Mouse (Mus musculus): ENCODE data around the gene Pms2.

Pms2 gene

DNA sequence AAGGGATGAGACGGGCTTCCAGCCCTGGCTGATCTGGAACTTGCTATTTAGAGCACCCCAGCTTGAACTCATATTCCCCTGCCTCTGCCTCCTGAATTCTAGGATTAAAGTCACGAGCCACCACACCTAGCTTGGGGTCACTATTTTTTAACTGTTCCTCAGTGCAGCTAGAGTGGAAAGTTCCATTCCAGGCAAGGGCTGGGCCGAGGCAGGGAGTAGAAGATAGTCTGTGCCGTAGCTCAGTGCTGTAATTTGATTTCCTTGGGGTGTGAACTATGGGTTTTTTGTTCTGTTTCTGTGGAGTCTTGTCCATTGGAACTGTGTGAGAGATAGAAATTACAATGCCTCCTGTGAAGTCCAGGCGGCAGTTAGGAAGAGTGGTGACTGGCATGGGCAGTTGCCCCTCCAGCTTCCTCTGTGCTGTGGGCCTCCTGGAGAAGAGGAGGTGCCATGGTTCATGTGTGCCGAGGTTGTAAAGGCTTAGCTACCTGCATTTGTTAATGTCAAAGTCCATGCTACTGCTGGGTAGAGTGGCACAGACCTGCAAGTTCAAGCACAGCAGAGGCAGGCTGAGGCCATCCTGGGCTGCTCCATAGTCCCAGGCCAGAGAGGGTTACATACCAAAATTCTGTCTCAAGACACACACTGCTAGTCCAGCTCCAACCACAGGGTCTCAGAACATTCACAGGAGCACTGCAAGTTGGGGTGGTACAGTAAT, 22.3 kb downstream of the Pms2 start:
- intact Hi-C loops (cut with DNase I), result loop anchor here (5.0 kb wide), 1 partner anchor 45 kb away; no protein-coding TSS in a partner anchor

DNA sequence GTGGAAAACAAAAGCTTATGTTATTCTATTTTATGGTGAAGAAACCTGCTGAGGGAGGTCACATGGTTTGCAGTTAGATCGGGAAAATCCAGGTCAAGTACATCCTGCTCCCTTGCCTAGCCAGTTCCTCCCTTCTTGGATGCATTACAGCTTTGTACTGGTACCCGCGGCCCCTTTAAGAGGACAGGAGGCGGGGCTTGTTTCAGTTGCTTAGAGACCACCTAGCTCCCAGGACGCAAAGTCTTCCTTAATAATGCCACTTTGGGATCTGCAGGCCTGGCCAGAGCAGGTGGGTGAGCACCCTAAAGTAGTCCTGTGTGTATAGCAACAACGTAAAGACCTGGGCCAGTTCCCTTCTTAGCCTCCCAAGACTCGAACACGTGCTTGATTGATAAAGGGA, 23.1 kb downstream of the Pms2 start, which contains the start of gene Rsph10b:
Gene Rsph10b (plus strand): TSS at position 205 of the 400 bp plus-strand sequence.
- intact Hi-C loops (cut with DNase I), result loop anchor here (5.0 kb wide), 1 partner anchor 44 kb away; no protein-coding TSS in a partner anchor

DNA sequence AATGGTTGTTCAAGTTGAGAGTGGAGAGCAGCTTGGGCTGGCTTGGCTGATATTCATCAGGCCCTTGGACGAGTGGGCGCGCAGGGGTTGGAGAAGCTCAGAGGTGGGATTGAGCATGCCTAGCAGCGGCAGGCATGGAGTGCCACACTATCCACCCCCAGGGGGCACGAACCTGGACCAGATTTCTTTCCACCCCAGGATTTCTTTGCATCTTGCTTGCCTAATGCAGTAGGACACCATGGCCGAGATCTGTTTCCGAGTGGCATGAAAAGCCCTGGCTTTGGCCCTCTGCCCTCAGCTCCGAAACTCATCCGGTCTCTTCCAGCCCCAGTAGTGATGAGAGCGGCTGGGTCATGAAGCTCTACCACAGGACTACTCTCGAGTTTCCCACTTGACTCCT, 23.6 kb downstream of the Pms2 start:
- intact Hi-C loops (cut with DNase I), result loop anchor here (5.0 kb wide), 1 partner anchor 44 kb away; no protein-coding TSS in a partner anchor

DNA sequence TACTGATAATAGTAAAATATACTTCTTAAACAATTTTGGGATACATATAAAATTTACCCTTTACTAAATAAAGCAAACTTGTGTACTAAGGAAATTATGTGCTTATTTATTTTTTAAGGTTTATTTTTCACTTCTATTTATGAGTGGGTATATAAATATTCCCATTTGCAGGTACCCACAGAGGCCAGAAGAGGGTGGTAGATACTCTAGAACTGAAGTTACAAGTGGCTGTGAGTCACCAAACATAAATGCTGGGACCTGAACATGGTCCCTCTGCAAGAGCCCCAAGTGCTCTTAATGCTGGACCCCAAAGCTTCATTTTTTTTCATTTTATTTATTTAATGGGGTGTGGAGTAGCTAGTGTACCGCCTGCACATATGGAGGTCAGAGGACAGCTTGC, 24.1 kb downstream of the Pms2 start:
- intact Hi-C loops (cut with DNase I), result loop anchor here (5.0 kb wide), 1 partner anchor 43 kb away; no protein-coding TSS in a partner anchor

- intact Hi-C loops (cut with DNase I), result no loop called here
Observed at GRCm38 (mm10) chr5:143936156-143936555, 26.4 kb downstream of the Pms2 start.

GRCm38 (mm10) chr5:143941588-143941987, 31.8 kb downstream of the Pms2 start:
- intact Hi-C loops (cut with DNase I), result no loop called here

DNA sequence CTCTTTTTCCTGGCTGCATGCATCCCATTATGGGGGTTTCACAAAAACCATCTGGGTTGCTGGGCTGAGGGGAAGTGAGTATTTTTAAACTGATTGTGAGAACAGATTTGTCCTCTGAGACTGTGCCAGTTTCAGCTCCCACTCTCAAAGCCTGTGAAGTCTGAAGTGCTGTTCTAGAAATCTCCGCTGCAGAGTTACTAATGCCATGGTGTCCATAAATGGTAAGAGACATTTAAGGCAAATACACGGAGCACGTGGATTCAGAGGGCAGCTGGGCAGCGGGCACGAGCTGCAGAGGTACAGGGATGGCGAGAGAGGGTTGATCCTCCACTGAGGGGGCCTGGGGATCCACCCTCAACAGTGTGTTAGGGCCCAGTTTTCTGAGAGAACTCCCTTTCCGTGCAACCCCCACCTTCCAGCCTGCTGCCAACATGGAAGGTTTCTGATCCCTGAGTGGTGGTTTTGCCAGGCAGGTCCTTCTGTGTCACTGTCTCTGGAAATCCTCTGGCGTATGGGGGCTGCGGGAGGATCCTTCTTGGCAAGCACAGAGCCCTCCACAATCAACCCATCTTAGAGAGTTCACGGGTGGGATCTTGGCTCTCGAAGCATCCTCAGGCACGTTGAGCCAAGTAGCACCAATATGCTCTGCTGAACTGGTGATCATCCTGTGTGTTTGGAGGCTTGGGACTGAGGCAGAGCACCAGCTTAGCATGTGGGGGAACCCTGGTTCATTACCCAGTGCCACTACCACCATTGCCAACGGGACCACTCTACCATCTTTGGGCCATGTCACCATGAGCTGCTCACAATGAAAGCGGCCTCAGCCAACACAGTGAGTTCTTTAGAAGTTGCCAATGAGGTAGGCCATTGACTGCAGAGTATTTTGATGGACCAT, 33.7 kb downstream of the Pms2 start:
- intact Hi-C loops (cut with DNase I), result no loop called here

DNA sequence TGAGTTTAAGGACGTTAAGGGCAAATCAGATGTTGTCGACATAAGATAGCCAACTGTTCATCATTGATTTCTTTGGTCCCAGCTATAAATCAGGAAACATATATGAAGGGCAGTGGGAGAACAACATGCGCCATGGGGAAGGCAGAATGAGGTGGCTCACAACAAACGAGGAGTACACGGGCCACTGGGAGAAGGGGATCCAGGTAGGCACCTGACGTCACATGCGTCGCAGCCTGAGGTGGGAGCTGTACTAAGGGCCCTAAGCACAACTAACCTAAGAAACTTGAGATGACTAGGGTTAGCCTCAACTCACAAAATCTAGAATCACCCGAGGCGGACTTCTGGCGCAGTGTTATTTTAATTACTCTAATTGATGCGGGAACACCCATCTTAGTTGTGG, 38.6 kb downstream of the Pms2 start:
- intact Hi-C loops (cut with DNase I), result no loop called here

DNA sequence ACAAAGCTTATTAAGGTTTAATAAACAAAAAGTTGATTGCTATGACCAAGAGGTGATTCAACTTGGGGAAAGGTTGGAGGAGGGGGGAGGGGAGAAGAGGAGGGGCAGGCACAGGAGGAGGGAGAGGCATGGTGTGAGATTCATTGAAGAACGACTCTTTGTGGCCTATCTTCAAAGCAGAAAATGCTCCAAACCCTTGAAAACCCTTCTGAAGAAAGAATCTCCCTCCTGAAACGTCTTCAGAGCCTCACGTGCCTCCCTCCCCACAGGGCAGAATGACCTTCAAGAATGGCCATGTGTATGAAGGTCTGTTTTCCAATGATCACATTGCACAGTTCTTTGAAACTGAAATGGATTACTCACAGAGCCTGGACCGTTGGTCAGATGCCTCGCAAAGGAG, 40.3 kb downstream of the Pms2 start:
- intact Hi-C loops (cut with DNase I), result no loop called here

- intact Hi-C loops (cut with DNase I), result no loop called here
Observed at GRCm38 (mm10) chr5:143957101-143957500, 47.3 kb downstream of the Pms2 start.

DNA sequence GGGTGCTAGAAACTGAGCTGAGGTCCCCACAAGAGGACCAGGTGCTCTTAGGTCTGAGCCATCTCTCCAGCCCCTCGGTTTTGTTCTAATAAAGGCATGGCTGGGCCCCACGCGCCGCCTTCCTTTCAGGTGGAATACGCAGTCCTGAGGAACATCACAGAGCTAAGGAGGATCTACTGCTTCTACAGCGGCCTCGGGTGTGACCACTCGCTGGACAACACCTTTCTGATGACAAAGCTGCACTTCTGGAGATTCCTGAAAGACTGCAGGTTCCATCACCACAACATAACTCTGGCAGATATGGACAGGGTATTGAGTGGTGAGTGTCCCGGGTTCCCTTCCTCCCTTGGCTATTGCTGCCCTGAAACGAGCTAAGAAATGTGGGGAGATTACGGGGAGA, 49.8 kb downstream of the Pms2 start:
- intact Hi-C loops (cut with DNase I), result no loop called here

DNA sequence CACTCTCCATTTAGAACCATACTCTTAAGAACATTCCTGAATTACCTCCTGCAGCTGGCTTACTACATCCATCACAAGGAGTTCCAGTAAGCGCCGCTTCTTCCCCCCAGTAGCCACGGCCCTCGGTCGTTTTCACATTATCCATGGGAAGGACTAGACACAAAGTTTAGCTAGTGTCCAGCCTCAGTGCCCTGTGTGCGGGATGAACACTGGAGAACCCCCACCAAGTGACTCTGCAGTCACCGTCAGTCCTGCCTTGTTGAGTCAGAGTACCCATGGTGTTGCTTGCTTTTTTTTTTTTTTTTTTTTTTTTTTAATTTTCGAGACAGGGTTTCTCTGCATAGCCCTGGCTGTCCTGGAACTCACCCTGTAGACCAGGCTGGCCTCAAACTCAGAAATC, 51.4 kb downstream of the Pms2 start:
- intact Hi-C loops (cut with DNase I), result no loop called here

DNA sequence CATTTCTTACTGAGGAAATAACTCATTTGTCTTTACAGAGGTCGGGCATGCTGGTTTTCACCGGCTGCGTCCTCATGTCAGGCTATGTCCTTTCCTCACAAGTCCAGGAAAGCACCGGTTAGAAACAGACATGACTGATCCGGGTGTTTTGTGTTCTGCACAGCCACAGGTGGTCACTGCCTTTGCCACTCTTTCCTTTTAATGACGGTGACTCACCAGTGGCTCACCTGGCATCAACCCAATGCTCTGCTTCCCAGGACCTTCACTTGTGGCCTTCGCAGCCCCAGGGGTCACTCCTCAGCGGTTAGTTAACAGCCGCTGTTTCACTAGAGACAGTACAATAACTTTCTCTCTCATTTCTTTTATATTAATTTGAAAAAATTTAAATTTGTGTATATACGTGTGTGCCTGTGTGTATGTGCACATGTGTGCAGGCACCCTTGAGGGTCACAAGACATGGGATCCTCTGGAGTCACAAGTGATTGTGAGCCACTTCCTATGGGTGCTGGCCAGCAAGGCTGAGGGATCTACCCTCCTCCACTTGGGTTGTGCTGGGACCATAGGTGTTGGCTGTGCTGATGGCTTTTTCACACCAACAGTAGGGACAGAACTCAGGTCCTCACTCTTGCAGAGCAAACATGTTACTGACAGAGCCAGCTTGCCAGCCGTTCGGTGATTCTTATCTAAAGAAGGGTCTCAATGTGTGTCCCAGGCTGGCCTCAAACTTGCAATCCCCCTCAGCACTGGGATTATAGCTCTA, 56.0 kb downstream of the Pms2 start:
- intact Hi-C loops (cut with DNase I), result no loop called here

- intact Hi-C loops (cut with DNase I), result no loop called here
Observed at GRCm38 (mm10) chr5:143966671-143967070, 56.9 kb downstream of the Pms2 start.

- intact Hi-C loops (cut with DNase I), result loop anchor here (10.0 kb wide), 1 partner anchor 238 kb away; the partner anchor contains the start of gene Usp42
Observed at GRCm38 (mm10) chr5:143972628-143973027, 62.9 kb downstream of the Pms2 start.

DNA sequence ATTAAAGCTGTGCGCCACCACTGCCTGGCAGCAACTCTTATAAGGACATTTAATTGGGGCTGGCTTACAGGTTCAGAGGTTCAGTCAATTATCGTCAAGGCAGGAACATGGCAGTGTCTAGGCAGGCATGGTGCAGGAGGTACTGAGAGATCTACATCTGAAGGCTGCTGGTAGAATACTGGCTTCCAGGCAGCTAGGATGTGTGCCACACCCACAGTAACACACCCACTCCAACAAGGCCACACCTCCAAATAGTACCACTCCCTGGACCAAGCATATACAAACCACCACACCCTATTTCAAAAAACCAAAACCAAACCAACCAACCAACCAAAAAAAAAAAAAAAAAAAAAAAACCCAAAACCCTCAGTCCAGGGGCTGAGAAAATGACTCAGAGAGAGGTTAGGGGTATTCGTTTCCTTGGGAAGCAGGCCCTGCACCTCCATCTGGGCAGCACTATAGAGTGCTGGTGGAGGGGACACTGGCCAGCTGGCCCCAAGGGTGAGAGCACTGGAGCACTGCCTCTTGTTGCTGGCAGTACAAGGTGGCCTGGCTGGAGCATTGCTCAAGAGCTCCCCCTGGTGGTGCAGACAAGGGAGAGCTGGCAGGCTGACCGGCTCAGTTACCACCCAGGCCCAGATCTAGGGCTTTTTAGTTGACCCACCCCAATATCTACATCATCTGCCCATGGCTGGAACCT, 65.3 kb downstream of the Pms2 start:
- intact Hi-C loops (cut with DNase I), result loop anchor here (5.0 to 10.0 kb wide), 2 partner anchors 43 to 240 kb away; partner anchors contain the start of genes Rsph10b and Usp42

DNA sequence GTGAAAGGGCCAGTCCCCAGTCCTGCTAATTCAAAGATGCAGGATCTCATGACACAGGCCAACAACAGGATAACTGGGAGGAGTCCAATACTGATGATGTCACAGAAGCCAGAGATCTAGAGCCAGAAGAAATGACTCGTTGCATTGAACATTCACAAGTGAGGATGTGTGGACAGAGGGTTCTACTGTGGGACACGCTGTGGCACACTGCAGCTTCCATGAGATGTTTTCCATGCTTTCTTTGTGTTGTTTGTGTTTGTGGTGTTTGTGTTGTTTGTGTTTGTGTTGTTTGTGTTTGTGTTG, 65.8 kb downstream of the Pms2 start:
- intact Hi-C loops (cut with DNase I), result loop anchor here (5.0 to 10.0 kb wide), 2 partner anchors 43 to 241 kb away; partner anchors contain the start of genes Rsph10b and Usp42

DNA sequence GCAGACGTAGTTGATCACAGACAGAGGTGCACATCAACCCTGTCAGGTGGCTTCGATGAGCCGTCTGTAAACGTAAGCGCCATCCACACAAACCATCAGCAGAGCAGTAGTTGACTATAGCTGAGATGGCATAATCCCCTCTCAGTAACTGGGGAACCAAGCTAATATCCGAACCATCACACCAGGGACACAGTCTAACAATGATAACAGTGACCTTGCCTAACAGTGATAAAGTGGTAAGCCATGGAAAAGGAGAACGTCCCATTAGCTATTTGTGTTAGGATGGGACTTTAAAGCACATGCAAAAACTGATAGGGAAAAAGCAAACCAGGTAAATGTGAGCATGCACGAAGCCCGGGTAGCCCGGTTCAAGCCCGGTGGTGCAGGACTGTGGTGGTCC, 66.5 kb downstream of the Pms2 start:
- intact Hi-C loops (cut with DNase I), result loop anchor here (5.0 to 10.0 kb wide), 2 partner anchors 44 to 241 kb away; partner anchors contain the start of genes Rsph10b and Usp42

GRCm38 (mm10) chr5:143976726-143977431, 67.1 kb downstream of the Pms2 start:
- intact Hi-C loops (cut with DNase I), result loop anchor here (5.0 to 10.0 kb wide), 2 partner anchors 45 to 242 kb away; partner anchors contain the start of genes Rsph10b and Usp42

DNA sequence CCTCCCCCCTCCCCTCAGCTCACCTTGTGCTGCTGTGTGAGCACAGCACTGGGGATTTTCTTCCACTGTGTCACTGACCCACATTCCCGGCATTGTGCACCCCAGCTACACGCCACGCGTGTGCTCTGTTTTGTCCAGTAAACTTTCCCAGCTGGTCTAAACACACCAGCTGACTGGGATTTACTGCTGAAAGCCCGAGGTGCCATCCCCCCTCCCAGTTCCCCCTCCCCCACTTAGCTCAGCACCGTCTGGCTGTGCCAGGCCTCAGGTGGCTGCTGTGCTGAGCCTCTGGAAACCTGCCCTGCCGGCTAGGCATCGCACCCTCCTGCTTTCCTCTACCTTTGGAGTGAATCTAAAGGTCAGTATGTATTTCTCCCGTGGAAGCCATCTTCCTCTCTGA, 71.1 kb downstream of the Pms2 start:
- intact Hi-C loops (cut with DNase I), result no loop called here
